Mouse (Mus musculus) spleen, adult 2 months (tissue): ENCODE measurements around the gene Ppp1r26.

ENCODE experiments used
- CTCF ChIP-seq: fragments of 200-500 bp; IDR thresholded peaks from 2 replicates; pipeline ENCODE4 v1.5.1; 2011; ENCODE audit warnings: mild to moderate bottlenecking, inconsistent platforms; ENCODE audit not compliant: insufficient read depth, insufficient read length, insufficient replicate concordance; ENCODE audit errors: extremely low read depth
- POLR2A ChIP-seq: fragments of 200-500 bp; IDR thresholded peaks from 2 replicates; pipeline ENCODE4 v1.6.1; 2011; ENCODE audit warnings: low read depth, low read length, inconsistent platforms

- TF ChIP-seq POLR2A (no peak), CTCF (no peak)
Measured at GRCm38 (mm10) chr2:28495207-28495756, 48.7 kb downstream of the Ppp1r26 start.
